Mouse (Mus musculus): ENCODE data around the gene Cox18. TPM values are rescaled to one million over a fixed set of nuclear protein-coding genes. Genes with fewer than 3 reads are reported as not detected.
A peak's percentile ranks its signal among the peaks of the same experiment; 100 is the strongest.
"Not testable (repeated sequence)": the region's sequence is repeated elsewhere in the genome, so short reads cannot be mapped to it uniquely, and the experiment has no call there.

Gene Cox18
- 8.6 and 9.9 TPM in 2 replicates for polyA plus RNA-seq (2012; ENCODE audit: insufficient read depth, insufficient read length, missing spikeins)

- Histone ChIP-seq H3K27ac (ENCODE audit: insufficient read depth, low read depth, low read length) (peak within 1 kb of the TSS; percentile 78), H3K4me1 (ENCODE audit: control insufficient read depth, insufficient read depth, low read length) (peaks cover 7% of the 10 kb centered on the region), H3K4me3 (ENCODE audit: insufficient read depth, low read length) (peak within 1 kb of the TSS; percentile 99)
- TF ChIP-seq CTCF (IDR thresholded peaks at IDR 0.05; ENCODE audit: low read depth, low read length) (no peak), POLR2A (IDR thresholded peaks at IDR 0.05; ENCODE audit: borderline replicate concordance, low read depth, low read length) (no peak)
Observed at GRCm38 (mm10) chr5:90223534-90224381, at the start of gene Cox18. Gene Cox18, minus strand, starts transcription at chr5:90224001.

- H3K4me3 ChIP-seq (ENCODE audit: insufficient read depth, low read length); H3K4me1 ChIP-seq (ENCODE audit: control insufficient read depth, insufficient read depth, low read length); H3K27ac ChIP-seq (ENCODE audit: insufficient read depth, low read depth, low read length): not testable (repeated sequence)
Observed at GRCm38 (mm10) chr5:90262230-90262629, 38.4 kb upstream of the Cox18 start.

- Histone ChIP-seq H3K4me1 (ENCODE audit: control insufficient read depth, insufficient read depth, low read length) (no peaks in the 10 kb centered on the region), H3K4me3 (ENCODE audit: insufficient read depth, low read length) (no peak overlapping the region), H3K27ac (ENCODE audit: insufficient read depth, low read depth, low read length) (no peak overlapping the region)
- TF ChIP-seq POLR2A (IDR thresholded peaks at IDR 0.05; ENCODE audit: borderline replicate concordance, low read depth, low read length) = no peak
- TF ChIP-seq CTCF (IDR thresholded peaks at IDR 0.05; ENCODE audit: low read depth, low read length) = no peak
Observed at GRCm38 (mm10) chr5:90257023-90257422, 33.2 kb upstream of the Cox18 start.

GRCm38 (mm10) chr5:90247503-90247902 lies 23.7 kb upstream of the Cox18 start:
- Histone ChIP-seq H3K4me3 (ENCODE audit: insufficient read depth, low read length) (no peak overlapping the region), H3K27ac (ENCODE audit: insufficient read depth, low read depth, low read length) (no peak overlapping the region), H3K4me1 (ENCODE audit: control insufficient read depth, insufficient read depth, low read length) (no peaks in the 10 kb centered on the region)
- TF ChIP-seq POLR2A (IDR thresholded peaks at IDR 0.05; ENCODE audit: borderline replicate concordance, low read depth, low read length) (no peak), CTCF (IDR thresholded peaks at IDR 0.05; ENCODE audit: low read depth, low read length) (no peak)

- TF ChIP-seq CTCF (IDR thresholded peaks at IDR 0.05; ENCODE audit: low read depth, low read length) = no peak
Observed at GRCm38 (mm10) chr5:90246987-90247386, 23.2 kb upstream of the Cox18 start.

GRCm38 (mm10) chr5:90246567-90246966 lies 22.8 kb upstream of the Cox18 start:
- TF ChIP-seq POLR2A (IDR thresholded peaks at IDR 0.05; ENCODE audit: borderline replicate concordance, low read depth, low read length) (no peak), CTCF (IDR thresholded peaks at IDR 0.05; ENCODE audit: low read depth, low read length) (no peak)
- Histone ChIP-seq H3K4me1 (ENCODE audit: control insufficient read depth, insufficient read depth, low read length) (no peaks in the 10 kb centered on the region), H3K27ac (ENCODE audit: insufficient read depth, low read depth, low read length) (no peak overlapping the region), H3K4me3 (ENCODE audit: insufficient read depth, low read length) (no peak overlapping the region)

More at GRCm38 (mm10) chr5:90246987-90247386, 23.2 kb upstream of the Cox18 start:
- Histone ChIP-seq H3K4me1 (ENCODE audit: control insufficient read depth, insufficient read depth, low read length) (no peaks in the 10 kb centered on the region), H3K27ac (ENCODE audit: insufficient read depth, low read depth, low read length) (no peak overlapping the region), H3K4me3 (ENCODE audit: insufficient read depth, low read length) (no peak overlapping the region)

GRCm38 (mm10) chr5:90245416-90245815 lies 21.6 kb upstream of the Cox18 start:
- no peak overlapping the region for H3K4me3 ChIP-seq (ENCODE audit: insufficient read depth, low read length)
- H3K27ac ChIP-seq (ENCODE audit: insufficient read depth, low read depth, low read length) = no peak overlapping the region
- no peak for TF ChIP-seq POLR2A (IDR thresholded peaks at IDR 0.05; ENCODE audit: borderline replicate concordance, low read depth, low read length)
- TF ChIP-seq CTCF (IDR thresholded peaks at IDR 0.05; ENCODE audit: low read depth, low read length) = no peak
- no peaks in the 10 kb centered on the region for H3K4me1 ChIP-seq (ENCODE audit: control insufficient read depth, insufficient read depth, low read length)

- Histone ChIP-seq H3K4me3 (ENCODE audit: insufficient read depth, low read length) (no peak overlapping the region), H3K4me1 (ENCODE audit: control insufficient read depth, insufficient read depth, low read length) (no peaks in the 10 kb centered on the region), H3K27ac (ENCODE audit: insufficient read depth, low read depth, low read length) (no peak overlapping the region)
- TF ChIP-seq POLR2A (IDR thresholded peaks at IDR 0.05; ENCODE audit: borderline replicate concordance, low read depth, low read length) (no peak), CTCF (IDR thresholded peaks at IDR 0.05; ENCODE audit: low read depth, low read length) (no peak)
Observed at GRCm38 (mm10) chr5:90235217-90235616, 11.4 kb upstream of the Cox18 start.

GRCm38 (mm10) chr5:90233305-90233704 lies 9.5 kb upstream of the Cox18 start:
- TF ChIP-seq POLR2A (IDR thresholded peaks at IDR 0.05; ENCODE audit: borderline replicate concordance, low read depth, low read length) (no peak), CTCF (IDR thresholded peaks at IDR 0.05; ENCODE audit: low read depth, low read length) (no peak)
- Histone ChIP-seq H3K27ac (ENCODE audit: insufficient read depth, low read depth, low read length) (no peak overlapping the region), H3K4me1 (ENCODE audit: control insufficient read depth, insufficient read depth, low read length) (no peaks in the 10 kb centered on the region), H3K4me3 (ENCODE audit: insufficient read depth, low read length) (no peak overlapping the region)

GRCm38 (mm10) chr5:90229760-90230159 lies 6.0 kb upstream of the Cox18 start:
- TF ChIP-seq CTCF (IDR thresholded peaks at IDR 0.05; ENCODE audit: low read depth, low read length) = no peak
- no peak for TF ChIP-seq POLR2A (IDR thresholded peaks at IDR 0.05; ENCODE audit: borderline replicate concordance, low read depth, low read length)
- H3K27ac ChIP-seq (ENCODE audit: insufficient read depth, low read depth, low read length) = no peak overlapping the region
- peaks cover 2% of the 10 kb centered on the region; the same call in 1 of the 2 replicates for H3K4me1 ChIP-seq (ENCODE audit: control insufficient read depth, insufficient read depth, low read length)
- no peak overlapping the region for H3K4me3 ChIP-seq (ENCODE audit: insufficient read depth, low read length)
